Mouse (Mus musculus) midbrain, embryonic 12.5 days (tissue): ENCODE measurements around the gene Vps26c. TPM values are rescaled to one million over a fixed set of nuclear protein-coding genes. Genes with fewer than 3 reads are reported as not detected.

Experiments used
- ATAC-seq: fragments of 200-750 bp; cut with Nextera tagmentation; 2 replicates; pipeline ENCODE4 v1.8.0; 2017; ENCODE audit warnings: low read depth, moderate TSS enrichment, moderate library complexity; ENCODE audit not compliant: low FRiP score
- H3K27ac ChIP-seq: fragments of 300-500 bp; sonication (generic); replicated peaks from 2 replicates; pipeline ENCODE4 v1.5.1; 2016; ENCODE audit warnings: mild to moderate bottlenecking
- H3K27me3 ChIP-seq: fragments of 300-500 bp; sonication (generic); 2 replicates; pipeline ENCODE4 v1.6.1; 2016; ENCODE audit warnings: mild to moderate bottlenecking
- H3K36me3 ChIP-seq: fragments of 300-500 bp; sonication (generic); 2 replicates; pipeline ENCODE4 v1.6.1; 2016
- H3K4me1 ChIP-seq: fragments of 300-500 bp; sonication (generic); 2 replicates; pipeline ENCODE4 v1.6.1; 2016
- H3K4me2 ChIP-seq: fragments of 300-500 bp; sonication (generic); replicated peaks from 2 replicates; pipeline ENCODE4 v1.6.1; 2016; ENCODE audit warnings: mild to moderate bottlenecking, moderate library complexity
- H3K4me3 ChIP-seq: fragments of 300-500 bp; sonication (generic); 2 replicates; pipeline ENCODE4 v1.5.1; 2016; ENCODE audit warnings: mild to moderate bottlenecking
- H3K9ac ChIP-seq: fragments of 300-500 bp; sonication (generic); replicated peaks from 2 replicates; pipeline ENCODE4 v1.6.1; 2016; ENCODE audit warnings: mild to moderate bottlenecking, moderate library complexity
- H3K9me3 ChIP-seq: fragments of 300-500 bp; sonication (generic); 2 replicates; pipeline ENCODE4 v1.6.1; 2016; ENCODE audit warnings: mild to moderate bottlenecking
- WGBS: fragments of 180-500 bp; shearing (Covaris S2); methylation state at CpG from one replicate; pipeline ENCODE4 v1.1.7; 2016; 5-methylcytosine and 5-hydroxymethylcytosine counted together
- polyA plus RNA-seq: library from polyadenylated mRNA; unstranded; fragments of >200 nt; fragmentation: Nextera tagmentation; extraction: Ambion mirVana; gene quantifications from 2 replicates; pipeline ENCODE4 v1.2.1, GENCODE M21; 2016

Vps26c gene
- polyA plus RNA-seq, 1 experiment from 2014 or later = 60.6 TPM

DNA sequence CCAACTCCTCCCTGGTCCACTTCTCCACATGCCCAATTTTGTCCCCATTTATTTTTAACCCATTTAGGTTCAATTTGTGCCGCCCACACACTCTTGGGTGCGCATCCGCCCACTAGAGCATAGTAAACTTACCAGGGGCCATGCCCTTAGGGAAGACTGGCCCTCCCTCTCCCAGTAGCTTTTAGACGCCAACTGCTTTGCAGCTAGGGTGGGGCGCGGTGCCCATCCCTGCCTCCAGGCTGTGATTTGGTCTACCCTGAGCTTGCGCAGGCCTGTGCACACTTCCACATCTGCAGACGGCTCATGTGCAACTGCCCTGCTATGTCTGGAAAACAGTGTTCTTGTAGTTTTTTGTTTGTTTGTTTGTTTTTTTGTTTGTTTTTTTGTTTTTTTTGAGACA, 16.3 kb upstream of the Vps26c start:
- no peak overlapping the region for H3K4me3 ChIP-seq
- no peak overlapping the region for H3K9ac ChIP-seq
- H3K27ac ChIP-seq = no peak overlapping the region
- H3K36me3 ChIP-seq = no peaks in the 10 kb centered on the region
- no peaks in the 10 kb centered on the region for H3K9me3 ChIP-seq
- WGBS = 92% methylated on average over 8 of the region's 8 CpGs
- H3K4me2 ChIP-seq = no peak overlapping the region
- H3K4me1 ChIP-seq = no peaks in the 10 kb centered on the region
- no peaks in the 10 kb centered on the region for H3K27me3 ChIP-seq
- no peak for ATAC-seq

GRCm38 (mm10) chr16:94540140-94540539, 13.5 kb upstream of the Vps26c start:
- H3K27ac ChIP-seq = no peak overlapping the region
- no peaks in the 10 kb centered on the region for H3K4me1 ChIP-seq
- no peak overlapping the region for H3K4me3 ChIP-seq
- 97% methylated on average over 9 of the region's 9 CpGs for WGBS
- no peak overlapping the region for H3K9ac ChIP-seq
- H3K9me3 ChIP-seq = no peaks in the 10 kb centered on the region
- no peaks in the 10 kb centered on the region for H3K36me3 ChIP-seq
- H3K27me3 ChIP-seq = no peaks in the 10 kb centered on the region
- ATAC-seq = no peak
- no peak overlapping the region for H3K4me2 ChIP-seq

GRCm38 (mm10) chr16:94537159-94537527, 10.5 kb upstream of the Vps26c start:
- no peak for ATAC-seq
- Histone ChIP-seq H3K9me3 (no peaks in the 10 kb centered on the region), H3K9ac (no peak overlapping the region), H3K27me3 (no peaks in the 10 kb centered on the region), H3K36me3 (no peaks in the 10 kb centered on the region), H3K4me1 (no peaks in the 10 kb centered on the region), H3K4me3 (no peak overlapping the region), H3K27ac (no peak overlapping the region), H3K4me2 (no peak overlapping the region)
- WGBS = 75% methylated on average over 9 of the region's 9 CpGs

GRCm38 (mm10) chr16:94536417-94537158, 10.0 kb upstream of the Vps26c start:
- no peaks in the 10 kb centered on the region for H3K9me3 ChIP-seq
- no peak overlapping the region for H3K9ac ChIP-seq
- WGBS = 90% methylated on average over 7 of the region's 7 CpGs
- no peak overlapping the region for H3K4me2 ChIP-seq
- H3K36me3 ChIP-seq = no peaks in the 10 kb centered on the region
- H3K27ac ChIP-seq = no peak overlapping the region
- ATAC-seq = no peak
- no peaks in the 10 kb centered on the region for H3K4me1 ChIP-seq
- no peaks in the 10 kb centered on the region for H3K27me3 ChIP-seq
- no peak overlapping the region for H3K4me3 ChIP-seq

DNA sequence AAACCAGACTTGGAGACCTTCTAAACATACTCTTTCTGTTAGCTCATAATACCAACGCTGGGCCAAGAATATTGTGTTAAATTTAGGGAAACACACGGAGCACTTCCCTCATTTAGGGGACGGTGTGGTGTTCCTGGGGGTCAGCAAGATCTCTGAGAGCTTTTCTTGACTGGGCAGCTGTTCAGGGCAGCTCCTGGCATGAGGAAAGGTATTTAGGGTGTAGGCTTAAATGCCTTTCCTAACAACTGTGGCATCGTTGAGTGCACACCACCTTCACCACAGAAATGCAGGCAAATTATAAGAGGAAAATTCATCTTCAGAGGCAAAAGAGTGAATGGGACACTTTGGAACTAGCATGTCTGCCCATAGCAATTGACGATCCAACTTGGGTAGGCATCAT, 9.1 kb upstream of the Vps26c start:
- no peak overlapping the region for H3K4me2 ChIP-seq
- no peaks in the 10 kb centered on the region for H3K9me3 ChIP-seq
- no peaks in the 10 kb centered on the region for H3K36me3 ChIP-seq
- 91% methylated on average over 5 of the region's 5 CpGs for WGBS
- H3K27me3 ChIP-seq = no peaks in the 10 kb centered on the region
- no peak for ATAC-seq
- H3K9ac ChIP-seq = no peak overlapping the region
- no peaks in the 10 kb centered on the region for H3K4me1 ChIP-seq
- no peak overlapping the region for H3K4me3 ChIP-seq
- H3K27ac ChIP-seq = no peak overlapping the region

- Histone ChIP-seq H3K27me3 (no peaks in the 10 kb centered on the region), H3K27ac (no peak overlapping the region), H3K9me3 (no peaks in the 10 kb centered on the region), H3K4me2 (no peak overlapping the region), H3K4me3 (no peak overlapping the region), H3K9ac (no peak overlapping the region), H3K4me1 (no peaks in the 10 kb centered on the region), H3K36me3 (no peaks in the 10 kb centered on the region)
- ATAC-seq = no peak
- 79% methylated on average over 6 of the region's 6 CpGs for WGBS
Observed at GRCm38 (mm10) chr16:94533679-94534078, 7.0 kb upstream of the Vps26c start.

- no peaks in the 10 kb centered on the region for H3K36me3 ChIP-seq
Observed at GRCm38 (mm10) chr16:94531268-94531667, 4.6 kb upstream of the Vps26c start.

DNA sequence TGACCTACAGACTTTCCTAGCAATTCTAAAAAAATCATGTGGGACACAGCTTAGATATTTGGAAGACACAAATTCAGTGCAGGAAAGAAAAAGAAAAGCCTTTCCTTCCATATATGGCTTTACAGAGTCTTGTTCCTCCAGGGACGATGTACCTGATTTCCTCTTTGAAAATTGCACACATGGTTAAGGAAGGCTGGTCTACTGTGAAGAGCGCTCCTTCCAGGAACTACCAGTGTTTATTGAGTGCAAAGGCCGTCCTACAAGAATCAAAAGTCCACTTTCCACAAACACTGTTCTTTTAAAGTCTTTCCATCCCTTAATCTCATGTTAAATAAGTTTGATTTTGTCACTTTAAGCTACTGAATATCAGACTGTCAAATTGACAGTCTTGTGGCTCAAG, 916 bp upstream of the Vps26c start:
- Histone ChIP-seq H3K9ac (peak overlapping the region; percentile 77), H3K9me3 (no peaks in the 10 kb centered on the region), H3K27me3 (no peaks in the 10 kb centered on the region), H3K4me1 (peaks cover 28% of the 10 kb centered on the region), H3K36me3 (no peaks in the 10 kb centered on the region), H3K27ac (peak overlapping the region; percentile 96), H3K4me2 (peak overlapping the region; percentile 85), H3K4me3 (peak overlapping the region; percentile 71)
- WGBS = 79% methylated on average over 3 of the region's 3 CpGs
- ATAC-seq = no peak

More at GRCm38 (mm10) chr16:94531268-94531667, 4.6 kb upstream of the Vps26c start:
- Histone ChIP-seq H3K27me3 (no peaks in the 10 kb centered on the region), H3K9ac (no peak overlapping the region), H3K4me2 (no peak overlapping the region), H3K4me3 (no peak overlapping the region), H3K27ac (no peak overlapping the region), H3K9me3 (no peaks in the 10 kb centered on the region), H3K4me1 (peaks cover 12% of the 10 kb centered on the region)
- 82% methylated on average over 4 of the region's 4 CpGs for WGBS
- ATAC-seq = no peak

- Histone ChIP-seq H3K4me2 (peak overlapping the region; percentile 85), H3K4me3 (peak overlapping the region; percentile 71), H3K27me3 (no peaks in the 10 kb centered on the region), H3K27ac (peak overlapping the region; percentile 96), H3K36me3 (no peaks in the 10 kb centered on the region), H3K9ac (peak overlapping the region; percentile 77), H3K4me1 (peaks cover 28% of the 10 kb centered on the region), H3K9me3 (no peaks in the 10 kb centered on the region)
- ATAC-seq = no peak
- 9% methylated on average over 13 of the region's 13 CpGs for WGBS
Observed at GRCm38 (mm10) chr16:94527152-94527534, 513 bp upstream of the Vps26c start.

- WGBS = under 1% methylated on average over 23 of the region's 24 CpGs
Observed at GRCm38 (mm10) chr16:94525955-94526343, 681 bp downstream of the Vps26c start.

DNA sequence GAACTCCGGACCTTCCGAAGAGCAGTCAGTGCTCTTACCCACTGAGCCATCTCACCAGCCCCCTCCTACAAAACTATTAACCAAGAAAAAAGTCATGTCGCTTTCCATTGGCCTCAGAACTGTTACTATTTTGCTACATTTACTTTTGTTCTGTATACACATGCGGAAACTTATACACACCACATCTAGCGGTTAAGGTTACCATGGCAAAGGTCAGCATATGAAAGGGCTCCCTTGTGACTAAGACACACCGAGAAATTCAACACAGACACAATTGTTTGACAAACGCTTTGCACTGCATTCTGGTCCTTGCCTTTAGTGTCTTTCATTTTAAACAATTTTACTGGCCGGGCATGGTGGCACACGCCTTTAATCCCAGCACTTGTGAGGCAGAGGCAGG, 1.9 kb downstream of the Vps26c start:
- Histone ChIP-seq H3K4me3 (no peak overlapping the region), H3K9me3 (no peaks in the 10 kb centered on the region), H3K27me3 (no peaks in the 10 kb centered on the region), H3K4me1 (peaks cover 28% of the 10 kb centered on the region), H3K4me2 (peak overlapping the region; percentile 85; the same call in 1 of the 2 replicates), H3K9ac (no peak overlapping the region), H3K27ac (no peak overlapping the region), H3K36me3 (no peaks in the 10 kb centered on the region)
- no peak for ATAC-seq
- 85% methylated on average over 9 of the region's 9 CpGs for WGBS

More at GRCm38 (mm10) chr16:94525955-94526343, 681 bp downstream of the Vps26c start:
- Histone ChIP-seq H3K4me1 (peaks cover 28% of the 10 kb centered on the region), H3K27me3 (no peaks in the 10 kb centered on the region), H3K9me3 (no peaks in the 10 kb centered on the region), H3K9ac (peak overlapping the region; percentile 77), H3K36me3 (no peaks in the 10 kb centered on the region), H3K27ac (peak overlapping the region; percentile 96), H3K4me2 (peak overlapping the region; percentile 85), H3K4me3 (peak overlapping the region; percentile 71)
- ATAC-seq = peak; percentile 85

DNA sequence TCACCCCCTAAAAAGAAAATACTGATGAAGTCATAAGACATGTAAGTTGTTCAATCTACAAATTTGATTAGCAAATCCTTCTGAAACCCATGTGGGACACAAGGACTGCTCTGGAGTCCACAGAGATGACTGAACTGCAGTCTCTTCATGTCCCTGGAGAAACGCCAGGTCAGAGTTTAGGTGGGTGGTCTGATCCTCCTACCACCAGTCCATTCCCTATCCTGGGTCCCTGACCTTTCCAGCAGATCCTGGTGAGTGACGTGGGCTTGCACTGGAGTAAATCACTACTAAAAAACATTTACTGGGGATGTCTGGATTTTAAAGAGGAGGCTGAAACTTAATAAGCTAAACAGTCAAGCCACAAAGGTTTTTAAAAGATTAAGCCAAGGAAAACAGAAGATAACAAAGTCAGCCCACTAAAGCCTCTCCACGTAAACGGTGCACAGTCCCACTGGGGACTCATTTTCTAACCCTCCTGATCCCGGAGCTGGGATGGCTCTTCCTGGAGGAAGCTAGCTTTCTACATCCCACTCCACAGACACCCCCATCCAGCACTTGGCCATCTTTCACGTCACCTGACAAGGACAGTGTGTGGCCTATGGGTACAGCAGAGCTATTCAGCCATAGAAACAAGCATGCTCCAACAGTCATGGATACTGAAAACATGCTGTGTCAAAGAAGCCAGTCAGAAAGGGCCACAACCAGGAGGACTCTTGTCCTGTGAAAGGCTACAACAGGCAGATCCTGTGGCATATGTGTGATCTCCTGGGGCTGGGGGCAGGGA, 2.8 kb downstream of the Vps26c start:
- Histone ChIP-seq H3K4me1 (peaks cover 28% of the 10 kb centered on the region), H3K4me2 (no peak overlapping the region), H3K27ac (no peak overlapping the region), H3K27me3 (no peaks in the 10 kb centered on the region), H3K36me3 (no peaks in the 10 kb centered on the region), H3K4me3 (no peak overlapping the region), H3K9me3 (no peaks in the 10 kb centered on the region), H3K9ac (no peak overlapping the region)
- 74% methylated on average over 6 of the region's 6 CpGs for WGBS
- no peak for ATAC-seq
